Mouse (Mus musculus): ENCODE measurements around the gene Tagap. TPM values are rescaled to one million over a fixed set of nuclear protein-coding genes. Genes with fewer than 3 reads are reported as not detected.

The Tagap gene
- 100 to 1,000 TPM; 173 to 176 TPM for total RNA-seq (2023)

GRCm38 (mm10) chr17:7925413-7926160, at the start of gene Tagap:
TSS of gene Tagap (plus strand) at chr17:7926000.

GRCm38 (mm10) chr17:7945117-7946052, 19.6 kb downstream of the Tagap start, which contains the start of gene Rsph3a:
TSS of gene Rsph3a (plus strand) at chr17:7945614.

Other genes with a start within 250 kb of the Tagap start
- gene Fndc1, start 98.7 kb upstream of the Tagap start, total RNA-seq (2023): under 1 TPM in 1 of 2 experiments, not detected in 1; 0.30 TPM
- gene Rsph3a, start 19.6 kb downstream of the Tagap start, total RNA-seq (2023): 10 to 100 TPM in 1 of 2 experiments, 1 to 10 TPM in 1; 9.1 to 13.5 TPM
- 1 to 10 TPM; 1.5 to 4.9 TPM for gene Gm49673, start 221.8 kb downstream of the Tagap start, total RNA-seq (2023)
- 10 to 100 TPM; 40.6 to 54.0 TPM for gene Rnaset2a, start 222.1 kb downstream of the Tagap start, total RNA-seq (2023)
- 10 to 100 TPM; 33.2 to 35.1 TPM for gene Fgfr1op, start 239.5 kb downstream of the Tagap start, total RNA-seq (2023)

All from T-cell, adult 66 days (primary cell).